ENCODE assay signal across 8 mouse cellular contexts in the genomic region with DNA sequence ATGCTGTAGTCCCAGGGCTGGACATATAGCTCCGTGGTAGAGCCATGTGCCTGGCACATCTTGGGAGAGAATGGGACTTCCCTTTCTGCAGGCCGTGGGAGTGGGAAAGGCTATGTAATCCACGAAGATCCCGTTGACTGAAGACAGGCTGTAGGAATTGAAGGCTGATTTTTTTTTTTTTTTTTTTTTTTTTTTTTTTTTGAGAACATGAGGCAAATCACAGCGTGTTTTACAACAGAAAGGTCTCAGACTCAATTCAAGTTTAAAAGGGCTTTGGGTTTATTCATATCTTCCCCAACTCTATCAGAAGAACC. TPM values are rescaled to one million over a fixed set of nuclear protein-coding genes. Genes with fewer than 3 reads are reported as not detected.
A peak's percentile ranks its signal among the peaks of the same experiment; 100 is the strongest.
DNase-seq lines count a peak whose midpoint lies in the region; ATAC-seq lines count a peak whose summit lies in the region.

No protein-coding gene starts in this region.

- WGBS in lung, embryonic 16.5 days: 4% methylated on average over 5 of the region's 5 CpGs
- under 1% methylated on average over 5 of the region's 5 CpGs for WGBS in embryonic facial prominence, embryonic 15.5 days
- WGBS in limb, embryonic 10.5 days: 4% methylated on average over 5 of the region's 5 CpGs
- WGBS in neural tube, embryonic 14.5 days: under 1% methylated on average over 5 of the region's 5 CpGs

- H3K9ac ChIP-seq in lung, embryonic 16.5 days (ENCODE audit: low read length): peak overlapping the region; percentile 98
- H3K9ac ChIP-seq in embryonic facial prominence, embryonic 15.5 days: peak overlapping the region; percentile 79
- peak overlapping the region; percentile 88 for H3K9ac ChIP-seq in neural tube, embryonic 14.5 days (replicated peaks; ENCODE audit: low read depth, low read length)

- DNase-seq in lung, adult 18-20 months: no peak
- DNase-seq in limb, embryonic 10.5 days (ENCODE audit: low spot score): no peak
- DNase-seq in layer of hippocampus, postnatal 36 days: no peak
- DNase-seq in lung, postnatal 36 days: no peak

- peak overlapping the region; percentile 98 for H3K27ac ChIP-seq in lung, embryonic 16.5 days (ENCODE audit: low read length)
- peak overlapping the region; percentile 96; the same call in 1 of the 2 replicates for H3K27ac ChIP-seq in embryonic facial prominence, embryonic 15.5 days (replicated peaks)
- peak overlapping the region; percentile 98 for H3K27ac ChIP-seq in limb, embryonic 10.5 days
- peak overlapping the region; percentile 87 for H3K27ac ChIP-seq in neural tube, embryonic 14.5 days (ENCODE audit: low read depth, low read length)

- peaks cover 15% of the 10 kb centered on the region for H3K4me1 ChIP-seq in lung, embryonic 16.5 days (replicated peaks; ENCODE audit: control insufficient read depth, insufficient read depth, low read length)
- peaks cover 25% of the 10 kb centered on the region for H3K4me1 ChIP-seq in embryonic facial prominence, embryonic 15.5 days
- peaks cover 15% of the 10 kb centered on the region for H3K4me1 ChIP-seq in limb, embryonic 10.5 days
- H3K4me1 ChIP-seq in neural tube, embryonic 14.5 days (ENCODE audit: control insufficient read depth, insufficient read depth, low read length): peaks cover 4% of the 10 kb centered on the region; the same call in 1 of the 2 replicates

- ATAC-seq in lung, embryonic 16.5 days (ENCODE audit: low read depth): no peak
- ATAC-seq in embryonic facial prominence, embryonic 15.5 days (ENCODE audit: insufficient number of reproducible peaks, low FRiP score, low TSS enrichment, low read depth): no peak
- ATAC-seq in neural tube, embryonic 14.5 days (ENCODE audit: low read depth): no peak
- ATAC-seq in cerebellum, adult (ENCODE audit: insufficient number of reproducible peaks, low FRiP score, low TSS enrichment): no peak

- H3K9me3 ChIP-seq in lung, embryonic 16.5 days (ENCODE audit: control insufficient read depth, low read length): no peaks in the 10 kb centered on the region
- H3K9me3 ChIP-seq in embryonic facial prominence, embryonic 15.5 days (replicated peaks): no peaks in the 10 kb centered on the region
- peaks cover 2% of the 10 kb centered on the region; the same call in 1 of the 2 replicates for H3K9me3 ChIP-seq in limb, embryonic 10.5 days (replicated peaks)
- no peaks in the 10 kb centered on the region for H3K9me3 ChIP-seq in neural tube, embryonic 14.5 days (ENCODE audit: control insufficient read depth, low read length)

- peak overlapping the region; percentile 72 for H3K4me2 ChIP-seq in lung, embryonic 16.5 days (ENCODE audit: low read depth, low read length)
- peak overlapping the region; percentile 76 for H3K4me2 ChIP-seq in embryonic facial prominence, embryonic 15.5 days (replicated peaks)
- peak overlapping the region; percentile 83 for H3K4me2 ChIP-seq in neural tube, embryonic 14.5 days (ENCODE audit: low read depth, low read length)

- peaks cover 30% of the 10 kb centered on the region for H3K36me3 ChIP-seq in lung, embryonic 16.5 days (ENCODE audit: control insufficient read depth, insufficient read depth, low read length)
- H3K36me3 ChIP-seq in embryonic facial prominence, embryonic 15.5 days: peaks cover 63% of the 10 kb centered on the region
- peaks cover 81% of the 10 kb centered on the region for H3K36me3 ChIP-seq in limb, embryonic 10.5 days
- peaks cover 23% of the 10 kb centered on the region; the same call in 1 of the 2 replicates for H3K36me3 ChIP-seq in neural tube, embryonic 14.5 days (ENCODE audit: control insufficient read depth, insufficient read depth, low read length)

- H3K4me3 ChIP-seq in lung, embryonic 16.5 days (ENCODE audit: low read length): peak overlapping the region; percentile 91
- peak overlapping the region; percentile 72 for H3K4me3 ChIP-seq in embryonic facial prominence, embryonic 15.5 days (replicated peaks)
- peak overlapping the region; percentile 98 for H3K4me3 ChIP-seq in limb, embryonic 10.5 days
- peak overlapping the region; percentile 82 for H3K4me3 ChIP-seq in neural tube, embryonic 14.5 days (ENCODE audit: low read depth, low read length)

- H3K27me3 ChIP-seq in lung, embryonic 16.5 days (ENCODE audit: control insufficient read depth, insufficient read depth, low read depth, low read length): no peaks in the 10 kb centered on the region
- no peaks in the 10 kb centered on the region for H3K27me3 ChIP-seq in embryonic facial prominence, embryonic 15.5 days
- no peaks in the 10 kb centered on the region for H3K27me3 ChIP-seq in limb, embryonic 10.5 days (ENCODE audit: low read depth, poor library complexity, severe bottlenecking)
- H3K27me3 ChIP-seq in neural tube, embryonic 14.5 days (ENCODE audit: control insufficient read depth, insufficient read depth, low read length): no peaks in the 10 kb centered on the region

RNA-seq across cellular contexts. Expression of a gene that starts 1.6 kb away (rescaled TPM):
- polyA plus RNA-seq in lung, embryonic 16.5 days (2015; fragmentation: Nextera tagmentation; extraction: Ambion mirVana): 318 and 395 TPM in 2 replicates
- 288 and 326 TPM in 2 replicates for polyA plus RNA-seq in embryonic facial prominence, embryonic 15.5 days (2015; fragmentation: Nextera tagmentation; extraction: Ambion mirVana)
- 515 and 551 TPM in 2 replicates for polyA plus RNA-seq in limb, embryonic 10.5 days (2016; fragmentation: Nextera tagmentation; extraction: Ambion mirVana)
- 92.3 and 94.3 TPM in 2 replicates for polyA plus RNA-seq in neural tube, embryonic 14.5 days (2014; fragmentation: Nextera tagmentation; extraction: Ambion mirVana)
- total RNA-seq in layer of hippocampus, postnatal 36 days (2021): 10 to 100 TPM; 43.4 to 49.9 TPM

RNA-seq across cellular contexts. Expression of a gene that starts 8.0 kb away (rescaled TPM):
- 110 and 117 TPM in 2 replicates for polyA plus RNA-seq in lung, embryonic 16.5 days (2015; fragmentation: Nextera tagmentation; extraction: Ambion mirVana)
- 93.0 and 99.4 TPM in 2 replicates for polyA plus RNA-seq in embryonic facial prominence, embryonic 15.5 days (2015; fragmentation: Nextera tagmentation; extraction: Ambion mirVana)
- polyA plus RNA-seq in limb, embryonic 10.5 days (2016; fragmentation: Nextera tagmentation; extraction: Ambion mirVana): 174 and 195 TPM in 2 replicates
- 58.3 and 58.4 TPM in 2 replicates for polyA plus RNA-seq in neural tube, embryonic 14.5 days (2014; fragmentation: Nextera tagmentation; extraction: Ambion mirVana)
- 10 to 100 TPM; 22.3 to 24.2 TPM for total RNA-seq in layer of hippocampus, postnatal 36 days (2021)

RNA-seq across cellular contexts. Expression of a gene that starts 10.2 kb away (rescaled TPM):
- polyA plus RNA-seq in lung, embryonic 16.5 days (2015; fragmentation: Nextera tagmentation; extraction: Ambion mirVana): 38.0 and 42.3 TPM in 2 replicates
- 31.4 and 37.2 TPM in 2 replicates for polyA plus RNA-seq in embryonic facial prominence, embryonic 15.5 days (2015; fragmentation: Nextera tagmentation; extraction: Ambion mirVana)
- 45.3 and 46.9 TPM in 2 replicates for polyA plus RNA-seq in limb, embryonic 10.5 days (2016; fragmentation: Nextera tagmentation; extraction: Ambion mirVana)
- 35.3 and 35.9 TPM in 2 replicates for polyA plus RNA-seq in neural tube, embryonic 14.5 days (2014; fragmentation: Nextera tagmentation; extraction: Ambion mirVana)
- total RNA-seq in layer of hippocampus, postnatal 36 days (2021): 10 to 100 TPM; 14.5 to 15.9 TPM

RNA-seq across cellular contexts. Expression of a gene that starts 16.0 kb away (rescaled TPM):
- polyA plus RNA-seq in lung, embryonic 16.5 days (2015; fragmentation: Nextera tagmentation; extraction: Ambion mirVana): 6.8 and 7.4 TPM in 2 replicates
- polyA plus RNA-seq in embryonic facial prominence, embryonic 15.5 days (2015; fragmentation: Nextera tagmentation; extraction: Ambion mirVana): 9.1 and 10.3 TPM in 2 replicates
- polyA plus RNA-seq in limb, embryonic 10.5 days (2016; fragmentation: Nextera tagmentation; extraction: Ambion mirVana): 6.9 and 9.9 TPM in 2 replicates
- polyA plus RNA-seq in neural tube, embryonic 14.5 days (2014; fragmentation: Nextera tagmentation; extraction: Ambion mirVana): 19.0 and 21.9 TPM in 2 replicates
- total RNA-seq in layer of hippocampus, postnatal 36 days (2021): 100 to 1,000 TPM; 184 to 198 TPM

RNA-seq across cellular contexts. Expression of a gene that starts 25.4 kb away (rescaled TPM):
- polyA plus RNA-seq in lung, embryonic 16.5 days (2015; fragmentation: Nextera tagmentation; extraction: Ambion mirVana): 31.4 and 32.8 TPM in 2 replicates
- polyA plus RNA-seq in embryonic facial prominence, embryonic 15.5 days (2015; fragmentation: Nextera tagmentation; extraction: Ambion mirVana): 25.0 and 30.3 TPM in 2 replicates
- 29.3 and 32.2 TPM in 2 replicates for polyA plus RNA-seq in limb, embryonic 10.5 days (2016; fragmentation: Nextera tagmentation; extraction: Ambion mirVana)
- 34.4 and 43.4 TPM in 2 replicates for polyA plus RNA-seq in neural tube, embryonic 14.5 days (2014; fragmentation: Nextera tagmentation; extraction: Ambion mirVana)
- 10 to 100 TPM; 50.9 to 52.1 TPM for total RNA-seq in layer of hippocampus, postnatal 36 days (2021)
